Mouse (Mus musculus) left cerebral cortex, postnatal 36 days (tissue): Measurements from ENCODE around the gene Gm16368. TPM values are rescaled to one million over a fixed set of nuclear protein-coding genes. Genes with fewer than 3 reads are reported as not detected.
"Not testable (repeated sequence)": the region's sequence is repeated elsewhere in the genome, so short reads cannot be mapped to it uniquely, and the experiment has no call there.

ENCODE experiments used
- DNase-seq, 2 experiments: peaks; one replicate each; pipeline ENCODE4 v3.0.0; 2021 to 2022; ENCODE audit warnings: low spot score in 2 of 2, mixed read lengths in 1 of 2
- intact Hi-C: fragments of 180-260 bp; cut with DNase I; formaldehyde crosslinking; loops from one replicate; pipeline ENCODE4 v1.15.1; 2025
- total RNA-seq, 2 experiments: library from RNA; stranded (reverse); gene quantifications; 2 replicates each; pipeline ENCODE4 v1.2.3; 2021

Gm16368 gene
- not detected for total RNA-seq

GRCm38 (mm10) chr12:88083397-88083796, at the start of gene Gm16368:
TSS of gene Gm16368 (plus strand) at chr12:88083697.
- intact Hi-C loops, DNase-seq: not testable (repeated sequence)

GRCm38 (mm10) chr12:88039062-88039461, 44.4 kb upstream of the Gm16368 start:
- DNase-seq, intact Hi-C loops: not testable (repeated sequence)

GRCm38 (mm10) chr12:88039703-88040102, 43.8 kb upstream of the Gm16368 start:
- DNase-seq, intact Hi-C loops: not testable (repeated sequence)

- intact Hi-C loops, DNase-seq: not testable (repeated sequence)
Measured at GRCm38 (mm10) chr12:88045226-88045625, 38.3 kb upstream of the Gm16368 start.

Other genes with a start within 250 kb of the Gm16368 start
- not detected for gene Gm2001, start 241.4 kb upstream of the Gm16368 start, total RNA-seq
- not detected for gene Gm2016, start 209.6 kb upstream of the Gm16368 start, total RNA-seq
- gene Gm2022, start 188.3 kb upstream of the Gm16368 start, total RNA-seq = not detected
- gene Gm2035, start 163.8 kb upstream of the Gm16368 start, total RNA-seq = not detected
- not detected for gene Gm2042, start 129.6 kb upstream of the Gm16368 start, total RNA-seq
- gene Gm2075, start 71.8 kb upstream of the Gm16368 start, total RNA-seq = not detected
- gene Gm6803, start 64.9 kb upstream of the Gm16368 start, total RNA-seq = not detected
- gene Gm2056, start 56.7 kb upstream of the Gm16368 start, total RNA-seq = not detected
- not detected for gene Gm10436, start 98.4 kb downstream of the Gm16368 start, total RNA-seq
- gene Gm8332, start 166.4 kb downstream of the Gm16368 start, total RNA-seq = not detected
- gene Gm5662, start 190.8 kb downstream of the Gm16368 start, total RNA-seq = not detected
- gene Gm5039, start 240.3 kb downstream of the Gm16368 start, total RNA-seq = not detected